Mouse (Mus musculus) hindbrain, embryonic 11.5 days (tissue): ENCODE data around the gene Med13l. TPM values are rescaled to one million over a fixed set of nuclear protein-coding genes. Genes with fewer than 3 reads are reported as not detected.
A peak's percentile ranks its signal among the peaks of the same experiment; 100 is the strongest.

Experiments
- ATAC-seq: fragments of 200-750 bp; cut with Nextera tagmentation; 2 replicates; pipeline ENCODE4 v1.8.0; 2017; ENCODE audit warnings: mild to moderate bottlenecking, moderate TSS enrichment, moderate library complexity; ENCODE audit not compliant: low FRiP score
- DNase-seq: peaks from one replicate; pipeline ENCODE4 v3.0.0-alpha.2; 2015; ENCODE audit warnings: low spot score
- H3K27ac ChIP-seq: fragments of 300-500 bp; sonication (generic); 2 replicates; pipeline ENCODE4 v1.5.1; 2014; ENCODE audit warnings: mild to moderate bottlenecking, low read depth, low read length
- H3K27me3 ChIP-seq: fragments of 300-500 bp; sonication (generic); 2 replicates; pipeline ENCODE4 v1.6.1; 2014; ENCODE audit warnings: mild to moderate bottlenecking, low read length, moderate library complexity, mixed read lengths; ENCODE audit not compliant: control insufficient read depth, insufficient read depth
- H3K36me3 ChIP-seq: fragments of 300-500 bp; sonication (generic); 2 replicates; pipeline ENCODE4 v1.6.1; 2014; ENCODE audit warnings: mild to moderate bottlenecking, low read length, moderate library complexity, mixed read lengths; ENCODE audit not compliant: control insufficient read depth, insufficient read depth
- H3K4me1 ChIP-seq: fragments of 300-500 bp; sonication (generic); replicated peaks from 2 replicates; pipeline ENCODE4 v1.6.1; 2014; ENCODE audit warnings: low read length, mixed read lengths; ENCODE audit not compliant: control insufficient read depth, insufficient read depth
- H3K4me2 ChIP-seq: fragments of 300-500 bp; sonication (generic); replicated peaks from 2 replicates; pipeline ENCODE4 v1.6.1; 2014; ENCODE audit warnings: mild to moderate bottlenecking, low read depth, low read length
- H3K4me3 ChIP-seq: fragments of 300-500 bp; sonication (generic); 2 replicates; pipeline ENCODE4 v1.5.1; 2014; ENCODE audit warnings: low read depth, low read length
- H3K9ac ChIP-seq: fragments of 300-500 bp; sonication (generic); 2 replicates; pipeline ENCODE4 v1.6.1; 2014; ENCODE audit warnings: low read depth, low read length
- H3K9me3 ChIP-seq: fragments of 300-500 bp; sonication (generic); 2 replicates; pipeline ENCODE4 v1.6.1; 2016; ENCODE audit warnings: low read length; ENCODE audit not compliant: control insufficient read depth
- WGBS: fragments of 180-500 bp; shearing (Covaris S2); extraction: QIAGEN DNeasy Blood & Tissue Kit; methylation state at CpG from one replicate; pipeline ENCODE4 v1.1.7; 2014; 5-methylcytosine and 5-hydroxymethylcytosine counted together
- polyA plus RNA-seq: library from polyadenylated mRNA; unstranded; fragments of >200 nt; fragmentation: Nextera tagmentation; extraction: Ambion mirVana; gene quantifications from 2 replicates; pipeline ENCODE4 v1.2.1, GENCODE M21; 2014

The Med13l gene
- polyA plus RNA-seq, 1 experiment from 2014 or later: 16.1 TPM

DNA sequence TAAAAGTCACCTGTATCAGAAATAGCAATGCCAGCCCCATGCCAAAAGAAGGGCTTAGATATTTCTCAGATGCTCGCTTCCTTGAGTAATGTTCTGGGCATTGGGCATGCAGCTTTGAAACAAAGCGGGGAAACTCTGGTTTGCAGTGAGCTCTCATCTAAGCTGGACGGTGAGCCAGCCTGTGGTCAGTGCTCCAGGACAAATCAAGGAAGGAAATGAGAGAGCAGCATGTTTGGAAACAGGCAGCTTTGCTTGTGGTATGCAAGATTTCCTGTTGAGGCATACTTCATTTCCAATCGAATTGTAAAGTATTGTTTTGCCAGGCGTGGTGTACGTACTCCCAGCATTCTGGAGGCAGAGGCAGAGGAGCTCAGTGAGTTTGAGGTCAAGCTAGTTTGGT is 95.5 kb downstream of the Med13l start:
- Histone ChIP-seq H3K4me2 (no peak overlapping the region), H3K27ac (no peak overlapping the region), H3K36me3 (no peaks in the 10 kb centered on the region), H3K9me3 (no peaks in the 10 kb centered on the region), H3K27me3 (no peaks in the 10 kb centered on the region), H3K9ac (no peak overlapping the region), H3K4me1 (no peaks in the 10 kb centered on the region), H3K4me3 (no peak overlapping the region)
- DNase-seq (no peak), ATAC-seq (no peak)
- 88% methylated on average over 6 of the region's 6 CpGs for WGBS

DNA sequence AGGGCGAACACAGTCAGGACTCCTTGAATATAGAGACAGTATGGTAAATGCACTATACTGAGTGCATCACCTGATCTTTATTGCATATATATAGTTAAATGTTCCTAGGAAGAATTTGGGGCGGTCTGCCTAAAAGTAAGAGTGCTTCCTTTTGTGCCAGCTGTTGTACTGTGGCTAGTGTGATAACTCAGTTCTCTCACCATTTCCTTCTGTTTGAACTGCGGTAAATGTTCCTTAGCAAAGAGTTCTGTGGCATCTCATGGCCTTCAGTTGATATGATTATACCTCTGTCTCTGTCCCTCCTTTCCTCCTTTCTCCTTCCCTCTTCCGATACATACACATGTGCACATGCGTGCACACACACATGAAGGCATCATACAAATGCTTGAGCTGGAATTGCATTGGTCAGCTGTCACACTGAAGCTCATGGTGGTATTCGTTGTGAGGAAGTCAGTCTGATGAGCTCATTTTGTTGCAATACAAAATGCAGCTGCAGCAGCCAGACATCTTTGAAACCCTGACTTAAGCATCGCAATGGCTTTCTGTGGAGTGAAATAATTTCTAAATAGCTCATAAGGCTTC is 97.9 kb downstream of the Med13l start:
- 93% methylated on average over 7 of the region's 7 CpGs for WGBS

DNA sequence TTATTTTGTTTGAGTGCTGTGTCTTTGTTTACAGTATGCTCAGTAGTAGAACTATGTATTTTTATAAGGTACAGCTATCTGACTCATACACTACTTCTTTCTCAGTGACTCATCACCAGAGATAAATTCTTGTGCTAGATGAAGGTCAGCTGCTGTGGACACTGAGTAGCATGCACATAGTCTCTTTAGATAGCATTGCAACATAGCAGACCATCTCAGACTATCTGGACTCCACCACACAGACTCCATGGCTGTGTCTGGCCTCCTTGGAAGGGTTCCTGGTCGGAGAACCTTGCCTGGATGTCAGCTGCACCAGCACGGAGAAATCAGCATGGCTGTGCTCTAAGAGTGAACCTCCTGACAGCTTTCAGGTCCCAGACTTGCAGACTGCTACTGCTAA is 99.2 kb downstream of the Med13l start:
- Histone ChIP-seq H3K9me3 (no peaks in the 10 kb centered on the region), H3K27me3 (no peaks in the 10 kb centered on the region), H3K9ac (no peak overlapping the region), H3K4me3 (no peak overlapping the region), H3K4me2 (no peak overlapping the region), H3K27ac (no peak overlapping the region), H3K36me3 (no peaks in the 10 kb centered on the region), H3K4me1 (no peaks in the 10 kb centered on the region)
- 81% methylated on average over 2 of the region's 2 CpGs for WGBS
- DNase-seq (no peak), ATAC-seq (no peak)

More for the DNA sequence above, 97.9 kb downstream of the Med13l start:
- Histone ChIP-seq H3K9ac (no peak overlapping the region), H3K27ac (no peak overlapping the region), H3K4me1 (no peaks in the 10 kb centered on the region), H3K27me3 (no peaks in the 10 kb centered on the region), H3K4me3 (no peak overlapping the region), H3K4me2 (no peak overlapping the region), H3K9me3 (no peaks in the 10 kb centered on the region), H3K36me3 (no peaks in the 10 kb centered on the region)
- DNase-seq (no peak), ATAC-seq (no peak)

DNA sequence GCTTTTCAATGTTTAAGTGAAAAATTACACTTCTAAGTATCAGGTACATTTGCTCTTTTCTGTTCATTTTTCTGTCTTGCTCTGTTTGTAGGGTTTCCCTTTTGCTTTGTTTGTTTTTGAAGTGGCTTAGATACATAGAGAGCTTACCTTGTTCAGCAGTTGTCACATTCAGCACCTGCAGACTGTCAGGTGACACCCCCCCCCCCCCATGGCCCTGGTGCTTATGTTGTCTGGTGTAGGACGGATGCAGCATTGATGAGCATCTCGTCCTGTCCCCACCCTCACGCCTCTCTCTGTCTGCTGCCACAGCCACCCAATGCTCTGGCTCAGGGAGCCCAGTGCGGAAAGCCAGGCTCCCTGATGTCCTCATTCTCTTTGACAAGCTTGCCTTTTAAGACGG is 101.3 kb downstream of the Med13l start:
- ATAC-seq: no peak
- Histone ChIP-seq H3K36me3 (no peaks in the 10 kb centered on the region), H3K4me3 (no peak overlapping the region), H3K9me3 (no peaks in the 10 kb centered on the region), H3K9ac (no peak overlapping the region), H3K27me3 (no peaks in the 10 kb centered on the region), H3K27ac (no peak overlapping the region), H3K4me2 (no peak overlapping the region), H3K4me1 (peaks cover 6% of the 10 kb centered on the region)
- no peak for DNase-seq
- WGBS: 79% methylated on average over 5 of the region's 5 CpGs

- Histone ChIP-seq H3K4me2 (no peak overlapping the region), H3K9ac (no peak overlapping the region), H3K4me1 (peaks cover 21% of the 10 kb centered on the region), H3K36me3 (no peaks in the 10 kb centered on the region), H3K4me3 (no peak overlapping the region), H3K9me3 (no peaks in the 10 kb centered on the region), H3K27me3 (no peaks in the 10 kb centered on the region), H3K27ac (no peak overlapping the region)
- ATAC-seq: no peak
- DNase-seq: no peak
- whole genome bisulfite sequencing: 87% methylated on average over 6 of the region's 6 CpGs
These were observed 103.5 kb downstream of the Med13l start for GRCm38 (mm10) chr5:118663999-118664398.

DNA sequence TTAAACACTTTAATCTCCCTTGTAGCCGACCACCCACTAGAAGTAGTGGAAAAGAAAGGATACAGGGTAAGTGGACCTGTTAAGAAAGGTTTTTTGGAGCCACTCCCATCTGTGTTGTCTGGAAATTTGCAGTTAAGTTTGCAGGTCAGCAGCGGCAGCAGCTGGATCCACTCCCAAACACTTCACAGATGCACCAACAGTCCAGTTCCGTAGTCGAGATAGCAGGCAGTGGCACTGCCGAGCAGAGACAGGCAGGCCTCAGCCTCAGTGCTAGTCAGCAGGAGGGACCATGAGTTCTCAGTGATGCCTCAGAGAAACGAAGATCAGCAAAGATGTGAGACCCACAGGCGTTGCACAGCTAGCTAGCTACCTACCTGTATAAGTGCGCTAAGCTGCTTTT is 104.5 kb downstream of the Med13l start:
- Histone ChIP-seq H3K4me1 (peaks cover 28% of the 10 kb centered on the region), H3K36me3 (no peaks in the 10 kb centered on the region), H3K4me2 (no peak overlapping the region), H3K9ac (no peak overlapping the region), H3K27me3 (no peaks in the 10 kb centered on the region), H3K9me3 (no peaks in the 10 kb centered on the region), H3K27ac (no peak overlapping the region), H3K4me3 (no peak overlapping the region)
- ATAC-seq (no peak), DNase-seq (no peak)
- WGBS: 91% methylated on average over 8 of the region's 8 CpGs

GRCm38 (mm10) chr5:118666437-118667207 is 106.1 kb downstream of the Med13l start:
- DNase-seq: peak; percentile 78
- Histone ChIP-seq H3K4me3 (0 out of 2 replicates have a peak overlapping the region, but pooled peaks have one; percentile 8), H3K27me3 (no peaks in the 10 kb centered on the region), H3K4me1 (peaks cover 31% of the 10 kb centered on the region), H3K9me3 (no peaks in the 10 kb centered on the region), H3K4me2 (peak overlapping the region; percentile 36), H3K9ac (peak overlapping the region; percentile 44; the same call in 1 of the 2 replicates), H3K36me3 (no peaks in the 10 kb centered on the region), H3K27ac (peak overlapping the region; percentile 74)
- peak; percentile 87 for ATAC-seq
- 31% methylated on average over 25 of the region's 25 CpGs for WGBS

DNA sequence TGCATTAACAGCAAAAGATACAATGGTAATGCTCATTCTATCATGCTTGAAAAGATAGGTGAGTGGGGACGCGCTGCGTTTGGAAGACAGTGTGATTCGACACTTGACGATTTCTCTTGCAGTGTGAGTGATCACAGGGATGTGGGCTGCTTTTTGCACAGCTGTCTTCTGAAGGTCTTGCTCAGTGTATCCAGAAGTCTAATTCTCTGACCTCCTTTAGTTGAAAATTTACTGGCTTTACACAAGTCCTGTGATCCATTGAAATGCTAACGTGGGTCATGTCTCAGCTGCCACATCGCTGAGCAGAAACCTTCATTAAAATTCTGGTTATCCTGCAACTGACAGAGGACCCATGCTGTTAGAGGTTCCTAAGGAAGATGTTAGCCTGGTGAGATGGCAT is 107.4 kb downstream of the Med13l start:
- no peak for ATAC-seq
- 21% methylated on average over 7 of the region's 7 CpGs for WGBS
- Histone ChIP-seq H3K9ac (no peak overlapping the region), H3K36me3 (no peaks in the 10 kb centered on the region), H3K27me3 (no peaks in the 10 kb centered on the region), H3K4me3 (no peak overlapping the region), H3K9me3 (no peaks in the 10 kb centered on the region), H3K4me2 (no peak overlapping the region; the same call in 1 of the 2 replicates), H3K27ac (peak overlapping the region; percentile 17; the same call in 1 of the 2 replicates), H3K4me1 (peaks cover 35% of the 10 kb centered on the region)
- DNase-seq: no peak

- H3K4me1 ChIP-seq: peaks cover 35% of the 10 kb centered on the region
- H3K27ac ChIP-seq: 0 out of 2 replicates have a peak overlapping the region, but pooled peaks have one; percentile 4
- H3K4me2 ChIP-seq: no peak overlapping the region
- WGBS: 21% methylated on average over 2 of the region's 2 CpGs
- no peaks in the 10 kb centered on the region for H3K9me3 ChIP-seq
- ATAC-seq (no peak), DNase-seq (peak; percentile 33)
- no peak overlapping the region for H3K4me3 ChIP-seq
- H3K36me3 ChIP-seq: no peaks in the 10 kb centered on the region
- H3K9ac ChIP-seq: no peak overlapping the region
- no peaks in the 10 kb centered on the region for H3K27me3 ChIP-seq
These were observed 108.5 kb downstream of the Med13l start for GRCm38 (mm10) chr5:118668931-118669330.
